Mouse (Mus musculus) heart, embryonic 16.5 days (tissue): Measurements from ENCODE around the gene Ift81. TPM values are rescaled to one million over a fixed set of nuclear protein-coding genes. Genes with fewer than 3 reads are reported as not detected.

Experiments
- ATAC-seq: fragments of 200-750 bp; cut with Nextera tagmentation; replicated peaks from 2 replicates; pipeline ENCODE4 v1.8.0; 2017; ENCODE audit warnings: moderate number of reproducible peaks; ENCODE audit not compliant: insufficient read depth, low FRiP score; ENCODE audit errors: extremely low read depth
- H3K27ac ChIP-seq: fragments of 300-500 bp; sonication (generic); 2 replicates; pipeline ENCODE4 v1.5.1; 2014; ENCODE audit warnings: mild to moderate bottlenecking, low read length, control low read depth, moderate library complexity
- H3K27me3 ChIP-seq: fragments of 300-500 bp; sonication (generic); 2 replicates; pipeline ENCODE4 v1.6.1; 2014; ENCODE audit warnings: low read length, mixed read lengths; ENCODE audit not compliant: control insufficient read depth, insufficient read depth
- H3K36me3 ChIP-seq: fragments of 300-500 bp; sonication (generic); 2 replicates; pipeline ENCODE4 v1.6.1; 2014; ENCODE audit not compliant: control insufficient read depth, insufficient read depth
- H3K4me1 ChIP-seq: fragments of 300-500 bp; sonication (generic); 2 replicates; pipeline ENCODE4 v1.6.1; 2014; ENCODE audit warnings: low read length, mixed read lengths; ENCODE audit not compliant: control insufficient read depth, insufficient read depth
- H3K4me2 ChIP-seq: fragments of 300-500 bp; sonication (generic); 2 replicates; pipeline ENCODE4 v1.6.1; 2014; ENCODE audit warnings: low read depth, mild to moderate bottlenecking, control low read depth, low read length
- H3K4me3 ChIP-seq: fragments of 300-500 bp; sonication (generic); 2 replicates; pipeline ENCODE4 v1.5.1; 2014; ENCODE audit warnings: mild to moderate bottlenecking, control low read depth, low read length
- H3K9ac ChIP-seq: fragments of 300-500 bp; sonication (generic); 2 replicates; pipeline ENCODE4 v1.6.1; 2014; ENCODE audit warnings: low read length, control low read depth
- H3K9me3 ChIP-seq: fragments of 300-500 bp; sonication (generic); replicated peaks from 2 replicates; pipeline ENCODE4 v1.6.1; 2016; ENCODE audit warnings: low read length; ENCODE audit not compliant: control insufficient read depth
- WGBS: fragments of 180-500 bp; shearing (Covaris S2); extraction: QIAGEN DNeasy Blood & Tissue Kit; methylation state at CpG from one replicate; pipeline ENCODE4 v1.1.7; 2014; 5-methylcytosine and 5-hydroxymethylcytosine counted together
- polyA plus RNA-seq: library from polyadenylated mRNA; unstranded; fragments of >200 nt; fragmentation: Nextera tagmentation; extraction: Ambion mirVana; gene quantifications from 2 replicates; pipeline ENCODE4 v1.2.1, GENCODE M21; 2015

Ift81 gene
- polyA plus RNA-seq, 1 experiment from 2014 or later = 30.6 TPM

DNA sequence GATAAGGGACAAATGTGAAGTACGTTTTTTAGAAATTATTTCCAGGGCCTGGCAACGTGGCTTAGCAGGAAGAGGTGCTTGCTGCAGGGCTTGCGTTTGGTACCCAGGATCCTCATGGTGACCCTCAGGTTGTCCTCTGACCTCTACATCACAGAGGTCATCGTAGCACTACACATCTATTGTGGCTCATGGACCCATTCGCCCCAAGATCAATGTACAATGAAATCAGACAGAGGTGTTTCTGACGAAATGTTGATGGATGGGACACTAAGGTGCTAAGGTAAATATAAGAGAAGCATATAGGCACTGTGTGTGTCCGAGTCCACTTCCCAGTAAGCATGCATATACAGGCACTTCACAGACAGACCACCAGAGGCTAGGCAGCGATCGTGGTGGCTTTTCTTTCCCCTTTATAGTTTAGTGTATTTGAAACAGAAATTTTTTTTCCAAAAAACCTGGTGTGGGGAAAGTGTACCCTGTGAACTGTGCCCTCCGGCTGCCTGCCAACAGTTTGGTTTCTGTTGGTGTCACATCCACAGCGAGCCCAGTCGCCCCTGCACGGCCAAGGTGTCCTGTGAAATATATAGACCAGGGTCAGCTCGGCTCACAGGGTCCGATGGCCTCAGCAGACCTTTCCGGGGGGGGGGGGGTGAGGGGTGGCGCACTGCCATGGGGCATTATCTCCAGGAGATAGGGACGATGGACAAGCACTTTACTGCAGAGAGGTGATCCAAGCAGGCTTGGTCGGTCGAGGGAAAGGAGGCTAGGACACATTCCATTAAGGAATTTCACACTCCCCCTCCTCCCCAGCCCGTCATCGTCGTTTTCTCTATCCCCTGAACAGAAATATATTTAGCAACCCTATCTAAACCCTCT lies 93.8 kb downstream of the Ift81 start:
- Histone ChIP-seq H3K27me3 (no peaks in the 10 kb centered on the region), H3K4me1 (peaks cover 51% of the 10 kb centered on the region), H3K4me2 (peak overlapping the region; percentile 38), H3K9ac (peak overlapping the region; percentile 11; the same call in 1 of the 2 replicates), H3K27ac (peak overlapping the region; percentile 90), H3K4me3 (no peak overlapping the region), H3K9me3 (no peaks in the 10 kb centered on the region), H3K36me3 (no peaks in the 10 kb centered on the region)
- 22% methylated on average over 23 of the region's 23 CpGs for WGBS
- ATAC-seq = peak; percentile 86

DNA sequence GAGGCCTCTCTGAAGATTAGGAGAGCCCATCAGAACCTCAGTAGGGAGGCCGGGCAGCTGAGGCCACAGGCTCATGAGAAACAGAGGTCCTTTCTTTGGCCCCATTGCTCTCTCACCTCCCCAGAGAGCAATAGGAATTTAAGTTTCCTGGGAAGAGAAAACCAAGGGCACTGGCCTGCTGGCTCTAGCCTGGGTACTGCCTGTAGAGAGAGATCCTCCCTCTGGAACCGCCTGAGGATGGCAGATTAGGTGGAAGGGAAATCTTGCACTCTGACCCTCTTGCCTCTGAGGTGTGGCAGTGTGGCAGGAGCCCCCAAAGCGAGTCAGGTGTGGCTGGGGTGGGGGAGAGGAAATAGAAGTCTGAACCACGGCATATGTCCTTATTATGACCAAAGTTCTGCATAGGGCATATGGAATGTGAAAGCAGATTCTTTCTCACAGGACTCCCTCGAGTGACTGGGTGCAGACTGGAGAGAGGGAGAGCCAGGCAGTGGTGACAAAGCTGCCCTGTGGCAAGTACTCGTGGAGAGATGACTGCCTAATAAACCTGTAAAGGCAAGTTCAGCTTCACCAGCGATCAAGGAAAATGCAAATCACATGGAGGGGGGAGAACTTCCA lies 95.2 kb downstream of the Ift81 start:
- ATAC-seq = no peak
- H3K36me3 ChIP-seq = no peaks in the 10 kb centered on the region
- peaks cover 40% of the 10 kb centered on the region for H3K4me1 ChIP-seq
- no peaks in the 10 kb centered on the region for H3K9me3 ChIP-seq
- H3K27me3 ChIP-seq = no peaks in the 10 kb centered on the region
- H3K27ac ChIP-seq = peak overlapping the region; percentile 90
- peak overlapping the region; percentile 30; the same call in 1 of the 2 replicates for H3K9ac ChIP-seq
- H3K4me3 ChIP-seq = no peak overlapping the region
- whole genome bisulfite sequencing = 40% methylated on average over 7 of the region's 7 CpGs
- no peak overlapping the region for H3K4me2 ChIP-seq

GRCm38 (mm10) chr5:122518247-122518646 lies 96.1 kb downstream of the Ift81 start:
- no peaks in the 10 kb centered on the region for H3K27me3 ChIP-seq
- no peak for ATAC-seq
- no peaks in the 10 kb centered on the region for H3K9me3 ChIP-seq
- H3K4me2 ChIP-seq = no peak overlapping the region
- H3K27ac ChIP-seq = no peak overlapping the region
- H3K36me3 ChIP-seq = no peaks in the 10 kb centered on the region
- no peak overlapping the region for H3K9ac ChIP-seq
- peaks cover 44% of the 10 kb centered on the region for H3K4me1 ChIP-seq
- H3K4me3 ChIP-seq = no peak overlapping the region
- WGBS = 38% methylated on average over 8 of the region's 8 CpGs

GRCm38 (mm10) chr5:122516901-122517300 lies 97.4 kb downstream of the Ift81 start:
- Histone ChIP-seq H3K4me3 (no peak overlapping the region), H3K36me3 (no peaks in the 10 kb centered on the region), H3K9ac (no peak overlapping the region), H3K4me1 (peaks cover 46% of the 10 kb centered on the region), H3K27ac (no peak overlapping the region), H3K27me3 (no peaks in the 10 kb centered on the region), H3K9me3 (no peaks in the 10 kb centered on the region), H3K4me2 (no peak overlapping the region)
- WGBS = 79% methylated on average over 5 of the region's 5 CpGs
- no peak for ATAC-seq

- no peak overlapping the region for H3K9ac ChIP-seq
- H3K27me3 ChIP-seq = no peaks in the 10 kb centered on the region
- peaks cover 50% of the 10 kb centered on the region for H3K4me1 ChIP-seq
- no peak for ATAC-seq
- no peaks in the 10 kb centered on the region for H3K36me3 ChIP-seq
- WGBS = 69% methylated on average over 11 of the region's 11 CpGs
- no peak overlapping the region for H3K4me2 ChIP-seq
- H3K9me3 ChIP-seq = no peaks in the 10 kb centered on the region
- no peak overlapping the region for H3K27ac ChIP-seq
- H3K4me3 ChIP-seq = no peak overlapping the region
These were observed 98.1 kb downstream of the Ift81 start for GRCm38 (mm10) chr5:122516029-122516730.

- Histone ChIP-seq H3K27ac (peak overlapping the region; percentile 3; the same call in 1 of the 2 replicates), H3K4me2 (peak overlapping the region; percentile 13; the same call in 1 of the 2 replicates), H3K4me3 (no peak overlapping the region), H3K9ac (no peak overlapping the region; the same call in 1 of the 2 replicates), H3K36me3 (no peaks in the 10 kb centered on the region), H3K4me1 (peaks cover 50% of the 10 kb centered on the region), H3K9me3 (no peaks in the 10 kb centered on the region), H3K27me3 (no peaks in the 10 kb centered on the region)
- no peak for ATAC-seq
- WGBS = 47% methylated on average over 8 of the region's 8 CpGs
These were observed 100.2 kb downstream of the Ift81 start for GRCm38 (mm10) chr5:122514127-122514521.

DNA sequence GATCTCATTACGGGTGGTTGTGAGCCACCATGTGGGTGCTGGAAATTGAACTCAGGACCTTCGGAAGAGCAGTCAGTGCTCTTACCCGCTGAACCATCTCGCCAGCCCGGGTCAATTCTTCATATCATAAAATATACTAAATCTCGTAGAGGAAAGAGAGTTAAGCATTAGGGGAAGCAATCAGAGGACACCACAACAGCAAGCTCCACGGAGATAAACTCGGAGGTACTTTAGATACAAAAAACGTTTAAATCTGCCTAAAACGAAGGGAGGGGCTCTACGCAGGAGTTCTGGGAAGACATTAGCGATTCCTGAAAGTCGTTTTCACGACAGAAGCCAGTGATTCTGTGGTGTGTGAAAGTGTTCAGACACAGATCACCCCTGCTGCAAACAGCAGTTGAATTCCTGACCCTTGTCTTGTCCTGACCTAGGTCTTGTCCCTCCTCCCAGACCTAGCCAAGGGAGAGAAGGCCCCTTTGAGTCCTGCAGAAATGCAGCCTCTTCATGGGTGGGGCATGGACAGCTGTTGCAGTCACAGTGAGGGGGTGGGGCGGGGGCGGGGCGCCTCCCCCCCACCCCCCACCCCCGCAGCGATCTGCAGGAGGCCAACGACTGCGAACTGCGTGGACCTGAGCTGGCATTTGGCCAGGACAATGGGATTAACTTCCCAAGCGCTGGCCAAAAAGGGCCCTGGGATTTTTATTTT lies 100.7 kb downstream of the Ift81 start:
- H3K9me3 ChIP-seq = no peaks in the 10 kb centered on the region
- H3K27ac ChIP-seq = peak overlapping the region; percentile 3; the same call in 1 of the 2 replicates
- peak overlapping the region; percentile 13; the same call in 1 of the 2 replicates for H3K4me2 ChIP-seq
- no peak overlapping the region for H3K9ac ChIP-seq
- 45% methylated on average over 23 of the region's 23 CpGs for WGBS
- no peaks in the 10 kb centered on the region for H3K27me3 ChIP-seq
- peaks cover 46% of the 10 kb centered on the region for H3K4me1 ChIP-seq
- no peak overlapping the region for H3K4me3 ChIP-seq
- ATAC-seq = no peak
- H3K36me3 ChIP-seq = no peaks in the 10 kb centered on the region

DNA sequence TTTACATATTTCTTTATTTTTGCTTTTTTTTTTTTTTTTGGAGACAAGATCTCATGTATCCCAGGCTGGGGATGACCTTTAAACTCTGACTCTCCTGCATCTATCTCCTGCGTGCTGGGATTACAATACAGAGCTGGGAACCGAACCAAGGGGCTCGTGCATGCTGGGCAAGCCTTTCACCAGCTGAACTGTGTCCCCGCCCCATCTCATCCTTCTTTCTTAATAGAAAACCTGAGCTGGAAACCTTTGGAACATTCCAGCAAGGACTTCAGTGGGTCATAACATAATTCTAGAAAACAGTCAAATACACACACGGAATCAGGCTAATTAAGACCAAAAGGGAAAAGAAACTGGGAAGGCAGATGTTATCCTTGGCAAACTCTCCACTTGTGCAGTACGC lies 102.3 kb downstream of the Ift81 start:
- Histone ChIP-seq H3K27ac (no peak overlapping the region; the same call in 1 of the 2 replicates), H3K27me3 (no peaks in the 10 kb centered on the region), H3K9ac (no peak overlapping the region)

More for the DNA sequence above, 102.3 kb downstream of the Ift81 start:
- Histone ChIP-seq H3K36me3 (no peaks in the 10 kb centered on the region), H3K4me2 (no peak overlapping the region), H3K4me1 (peaks cover 38% of the 10 kb centered on the region), H3K9me3 (no peaks in the 10 kb centered on the region), H3K4me3 (no peak overlapping the region)
- 69% methylated on average over 6 of the region's 6 CpGs for whole genome bisulfite sequencing
- no peak for ATAC-seq
